Mouse (Mus musculus) megakaryocyte, embryonic 14.5 days (primary cell): ENCODE data around the gene Ptpn22.

Experiments used
- FLI1 ChIP-seq: IDR thresholded peaks from 2 replicates; pipeline ENCODE4 v1.6.1; 2012; ENCODE audit warnings: low read length, inconsistent platforms, mixed read lengths
- GATA1 ChIP-seq: IDR thresholded peaks from 3 replicates; pipeline ENCODE4 v1.6.1; 2012; ENCODE audit warnings: mixed read lengths, low read length, inconsistent platforms, borderline replicate concordance

- TF ChIP-seq GATA1 (no peak), FLI1 (no peak)
These were observed 28.0 kb downstream of the Ptpn22 start for GRCm38 (mm10) chr3:103887581-103887980.
